Comparison of ENCODE assay signal across 8 mouse cellular contexts in the genomic region with DNA sequence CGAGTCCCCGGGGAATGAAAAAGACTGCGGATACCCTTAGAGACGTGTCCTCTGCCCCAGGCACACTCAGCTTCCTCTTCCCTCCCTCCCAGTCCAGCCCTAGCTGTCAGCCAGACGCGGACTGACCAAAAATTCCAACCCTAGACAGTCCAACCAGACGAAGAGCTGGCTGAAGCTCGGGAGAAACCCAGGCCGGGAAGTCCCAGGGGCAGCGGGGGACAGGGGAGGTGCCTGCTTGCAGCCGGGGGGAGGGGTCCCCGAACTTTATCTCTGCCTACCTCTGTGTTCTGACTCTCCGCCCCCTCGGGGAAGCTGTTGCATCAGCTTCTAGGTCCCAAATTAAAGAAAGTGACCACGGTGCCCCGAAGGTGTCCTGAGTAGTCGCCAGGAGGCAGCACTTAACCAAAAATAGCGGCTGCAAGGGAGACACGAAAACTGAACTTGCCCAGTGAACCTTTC. TPM values are rescaled to one million over a fixed set of nuclear protein-coding genes. Genes with fewer than 3 reads are reported as not detected.
DNase-seq lines count a peak whose midpoint lies in the region; ATAC-seq lines count a peak whose summit lies in the region.

A gene (minus strand): TSS at position 158 of the 459 bp plus-strand sequence.

- no peak within 1 kb of the TSS for H3K4me2 ChIP-seq in midbrain, embryonic 14.5 days (ENCODE audit: low read length)
- H3K4me2 ChIP-seq in intestine, embryonic 16.5 days (ENCODE audit: low read depth, low read length): no peak within 1 kb of the TSS

- intact Hi-C loops in left cerebral cortex, postnatal 25 days (cut with DNase I): no loop called here

- no peak within 1 kb of the TSS for H3K9ac ChIP-seq in midbrain, embryonic 14.5 days (replicated peaks; ENCODE audit: low read length)
- H3K9ac ChIP-seq in intestine, embryonic 16.5 days (ENCODE audit: low read depth, low read length): no peak within 1 kb of the TSS

- peak within 1 kb of the TSS; percentile 57 for H3K27ac ChIP-seq in midbrain, embryonic 10.5 days (replicated peaks)
- H3K27ac ChIP-seq in midbrain, embryonic 14.5 days (replicated peaks; ENCODE audit: low read depth, low read length): no peak within 1 kb of the TSS
- peak within 1 kb of the TSS; percentile 31; the same call in 1 of the 2 replicates for H3K27ac ChIP-seq in embryonic facial prominence, embryonic 10.5 days (replicated peaks)
- H3K27ac ChIP-seq in intestine, embryonic 16.5 days (ENCODE audit: low read length): no peak within 1 kb of the TSS

- no peaks in the 10 kb centered on the region for H3K36me3 ChIP-seq in midbrain, embryonic 10.5 days
- no peaks in the 10 kb centered on the region for H3K36me3 ChIP-seq in midbrain, embryonic 14.5 days (ENCODE audit: control insufficient read depth, insufficient read depth, low read length)
- no peaks in the 10 kb centered on the region for H3K36me3 ChIP-seq in embryonic facial prominence, embryonic 10.5 days (replicated peaks)
- no peaks in the 10 kb centered on the region for H3K36me3 ChIP-seq in intestine, embryonic 16.5 days (ENCODE audit: control insufficient read depth, insufficient read depth, low read length)

- peaks cover 58% of the 10 kb centered on the region for H3K27me3 ChIP-seq in midbrain, embryonic 10.5 days (ENCODE audit: low read depth, poor library complexity, severe bottlenecking)
- H3K27me3 ChIP-seq in midbrain, embryonic 14.5 days (ENCODE audit: control insufficient read depth, insufficient read depth, low read length): peaks cover 7% of the 10 kb centered on the region; the same call in 1 of the 2 replicates
- peaks cover 53% of the 10 kb centered on the region for H3K27me3 ChIP-seq in embryonic facial prominence, embryonic 10.5 days (replicated peaks; ENCODE audit: low read depth, poor library complexity, severe bottlenecking)
- H3K27me3 ChIP-seq in intestine, embryonic 16.5 days (replicated peaks; ENCODE audit: control insufficient read depth, insufficient read depth, low read length): no peaks in the 10 kb centered on the region

- H3K9me3 ChIP-seq in midbrain, embryonic 10.5 days (replicated peaks): no peaks in the 10 kb centered on the region
- no peaks in the 10 kb centered on the region for H3K9me3 ChIP-seq in midbrain, embryonic 14.5 days (ENCODE audit: control insufficient read depth, low read length)
- H3K9me3 ChIP-seq in embryonic facial prominence, embryonic 10.5 days: no peaks in the 10 kb centered on the region
- no peaks in the 10 kb centered on the region for H3K9me3 ChIP-seq in intestine, embryonic 16.5 days (ENCODE audit: control insufficient read depth, low read length)

- ATAC-seq in midbrain, embryonic 14.5 days (ENCODE audit: low FRiP score, low TSS enrichment): no peak
- ATAC-seq in intestine, embryonic 16.5 days: no peak
- ATAC-seq in activated CD4-positive, CD25-positive, alpha-beta regulatory T cell, adult 4 months: no peak

- H3K4me3 ChIP-seq in midbrain, embryonic 10.5 days: peak within 1 kb of the TSS; percentile 35
- no peak within 1 kb of the TSS for H3K4me3 ChIP-seq in midbrain, embryonic 14.5 days (replicated peaks; ENCODE audit: low read depth, low read length)
- H3K4me3 ChIP-seq in embryonic facial prominence, embryonic 10.5 days: peak within 1 kb of the TSS; percentile 44
- no peak within 1 kb of the TSS for H3K4me3 ChIP-seq in intestine, embryonic 16.5 days (ENCODE audit: low read length)

- DNase-seq in midbrain, embryonic 10.5 days (ENCODE audit: low spot score): peak; percentile 39
- no peak for DNase-seq in midbrain, embryonic 14.5 days
- DNase-seq in embryonic facial prominence, embryonic 10.5 days (ENCODE audit: low spot score): peak; percentile 49
- peak; percentile 59 to 63 for DNase-seq in lung, postnatal 4 days
- no peak for DNase-seq in left cerebral cortex, postnatal 25 days (ENCODE audit: low spot score in 2 of 2)
- no peak for DNase-seq in right cerebral cortex, postnatal 36 days (ENCODE audit: low spot score in 2 of 2)

- 6% methylated on average over 19 of the region's 19 CpGs for WGBS in midbrain, embryonic 10.5 days
- 10% methylated on average over 19 of the region's 19 CpGs for WGBS in midbrain, embryonic 14.5 days
- 2% methylated on average over 19 of the region's 19 CpGs for WGBS in embryonic facial prominence, embryonic 10.5 days
- WGBS in intestine, embryonic 16.5 days: 15% methylated on average over 19 of the region's 19 CpGs

- peaks cover 29% of the 10 kb centered on the region for H3K4me1 ChIP-seq in midbrain, embryonic 10.5 days
- H3K4me1 ChIP-seq in midbrain, embryonic 14.5 days (ENCODE audit: control insufficient read depth, insufficient read depth, low read length): no peaks in the 10 kb centered on the region
- H3K4me1 ChIP-seq in embryonic facial prominence, embryonic 10.5 days: peaks cover 35% of the 10 kb centered on the region
- H3K4me1 ChIP-seq in intestine, embryonic 16.5 days (ENCODE audit: control insufficient read depth, insufficient read depth, low read length): peaks cover 20% of the 10 kb centered on the region

RNA-seq across cellular contexts. Expression of the gene that starts here (rescaled TPM):
- 4.5 and 5.9 TPM in 2 replicates for polyA plus RNA-seq in midbrain, embryonic 10.5 days (2016; fragmentation: Nextera tagmentation; extraction: Ambion mirVana)
- 3.5 and 4.0 TPM in 2 replicates for polyA plus RNA-seq in midbrain, embryonic 14.5 days (2014; fragmentation: Nextera tagmentation; extraction: Ambion mirVana)
- polyA plus RNA-seq in embryonic facial prominence, embryonic 10.5 days (2016; fragmentation: Nextera tagmentation; extraction: Ambion mirVana): 3.6 and 4.2 TPM in 2 replicates
- 93.8 and 111 TPM in 2 replicates for polyA plus RNA-seq in intestine, embryonic 16.5 days (2015; fragmentation: Nextera tagmentation; extraction: Ambion mirVana)
- 1 to 10 TPM; 1.7 to 2.8 TPM for total RNA-seq in left cerebral cortex, postnatal 25 days (2021)
- 1 to 10 TPM in 1 of 2 experiments, under 1 TPM in 1; 0.54 to 1.1 TPM for polyA plus RNA-seq in activated CD4-positive, CD25-positive, alpha-beta regulatory T cell, adult 4 months (2017; shearing (Covaris generic))

Comparison
In these comparisons a context has a peak if more than half of its experiments do, and no peak if none do; other contexts are left out.
1. RNA of the gene that starts here (polyA plus RNA-seq): 93.8 to 111 TPM in intestine, embryonic 16.5 days; 4.5 to 5.9 TPM in midbrain, embryonic 10.5 days, 3.5 to 4.0 TPM in midbrain, embryonic 14.5 days, 3.6 to 4.2 TPM in embryonic facial prominence, embryonic 10.5 days and 0.54 to 1.1 TPM in activated CD4-positive, CD25-positive, alpha-beta regulatory T cell, adult 4 months; every median in the first group is over 10 times any median in the second.
2. DNase-seq: peak in midbrain, embryonic 10.5 days (single experiment), embryonic facial prominence, embryonic 10.5 days (single experiment) and lung, postnatal 4 days (2 of 2); none in midbrain, embryonic 14.5 days (single experiment), left cerebral cortex, postnatal 25 days (0 of 2) and right cerebral cortex, postnatal 36 days (0 of 2).
3. H3K27ac ChIP-seq: peak in midbrain, embryonic 10.5 days (single experiment) and embryonic facial prominence, embryonic 10.5 days (single experiment); none in midbrain, embryonic 14.5 days (single experiment) and intestine, embryonic 16.5 days (single experiment).
4. H3K4me3 ChIP-seq: peak in midbrain, embryonic 10.5 days (single experiment) and embryonic facial prominence, embryonic 10.5 days (single experiment); none in midbrain, embryonic 14.5 days (single experiment) and intestine, embryonic 16.5 days (single experiment).